Mouse (Mus musculus) CD4-positive, CD25-positive, alpha-beta regulatory T cell, adult 2 months (primary cell): ENCODE results near the gene Arg1.

Experiments
- DNase-seq: peaks from one replicate; pipeline ENCODE4 v3.0.0-alpha.2; 2012; ENCODE audit warnings: low read depth, low spot score

Gene Arg1

DNA sequence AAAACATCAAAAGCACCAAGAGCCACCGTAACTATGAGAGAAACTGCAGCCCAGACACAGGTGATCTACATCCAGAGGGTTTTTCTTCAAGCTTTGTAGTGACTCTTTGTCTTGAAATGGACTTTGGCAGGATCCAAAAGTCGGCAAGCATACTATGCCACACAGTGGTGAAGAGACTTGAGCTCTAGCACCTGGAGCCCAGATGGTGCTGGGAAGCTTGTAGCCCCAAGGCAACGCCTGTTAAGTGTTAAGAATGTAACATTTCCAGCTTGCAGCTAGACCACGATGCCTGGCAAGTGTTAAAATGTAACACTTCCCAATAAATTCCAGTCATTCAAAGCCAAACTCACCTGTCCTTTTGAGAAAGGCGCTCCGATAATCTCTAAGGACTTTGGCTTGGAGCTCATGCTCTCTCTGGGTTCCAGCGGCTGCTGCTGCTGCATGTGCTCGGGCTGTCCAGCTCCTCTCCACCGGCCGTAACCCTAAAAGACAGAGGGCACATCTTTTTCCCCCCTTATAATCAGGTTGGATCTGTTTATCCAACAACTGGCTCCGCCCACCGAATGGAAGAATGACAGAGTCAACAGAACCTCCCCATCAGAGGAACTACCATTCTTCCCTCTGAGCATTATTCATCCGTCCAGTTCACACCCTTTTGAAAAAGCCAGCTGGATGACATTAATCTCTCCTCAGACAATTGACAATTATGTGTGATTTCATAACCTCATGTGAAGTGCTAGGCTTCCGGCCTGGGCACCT lies at the start of gene Arg1:
Arg1 (minus strand) TSS at position 523 of the 759 bp plus-strand sequence.
- DNase-seq = no peak

DNA sequence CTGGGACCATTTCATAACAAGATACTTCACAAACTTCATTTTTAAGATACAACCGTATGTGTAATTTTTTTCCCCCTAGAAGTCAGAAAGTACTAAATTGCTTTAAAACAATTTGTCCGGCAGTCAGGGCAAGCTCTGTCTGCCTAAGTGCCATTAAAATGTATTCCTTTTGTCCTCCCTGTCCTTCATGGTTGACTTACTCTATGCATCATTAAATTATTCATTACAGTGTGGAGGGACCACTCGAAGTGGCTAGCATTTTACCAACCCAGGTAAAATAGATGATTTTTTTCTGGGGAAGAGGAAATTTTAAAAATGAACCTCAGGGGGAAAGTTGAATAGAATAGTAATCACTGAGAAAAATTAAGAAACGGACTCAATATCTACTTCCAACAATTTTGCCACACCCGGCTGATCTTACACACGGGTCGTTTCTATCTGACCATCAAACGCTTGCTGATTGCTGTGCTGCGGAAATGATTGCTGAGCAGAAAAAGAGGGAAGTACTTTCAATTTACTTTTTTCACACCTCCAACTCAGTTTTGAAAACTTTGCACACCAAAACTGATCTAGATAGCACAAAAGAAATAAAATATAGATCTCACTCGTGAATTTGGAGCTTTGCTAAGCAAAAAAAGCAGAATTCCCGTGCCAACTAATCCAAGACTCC lies 46.7 kb upstream of the Arg1 start:
- no peak for DNase-seq

DNA sequence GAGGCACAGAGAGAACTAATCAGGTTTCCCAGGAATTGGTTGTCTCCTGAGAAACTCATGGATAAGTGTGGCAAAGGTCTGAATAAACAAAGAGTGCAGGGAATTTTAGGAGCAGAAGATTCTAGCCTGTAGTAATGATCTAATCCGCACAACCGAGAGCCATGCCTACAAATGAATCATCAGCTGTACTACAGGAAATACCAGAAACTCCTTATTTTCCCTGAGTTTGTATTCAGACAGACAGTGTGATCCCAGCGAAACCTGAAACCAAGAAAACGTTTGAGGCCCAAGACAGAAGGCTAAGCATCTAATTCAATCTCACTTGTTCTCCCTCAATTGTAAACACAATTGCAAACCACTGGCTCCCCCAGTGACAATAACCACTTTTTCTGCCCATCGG lies 46.1 kb upstream of the Arg1 start:
- DNase-seq = no peak

DNA sequence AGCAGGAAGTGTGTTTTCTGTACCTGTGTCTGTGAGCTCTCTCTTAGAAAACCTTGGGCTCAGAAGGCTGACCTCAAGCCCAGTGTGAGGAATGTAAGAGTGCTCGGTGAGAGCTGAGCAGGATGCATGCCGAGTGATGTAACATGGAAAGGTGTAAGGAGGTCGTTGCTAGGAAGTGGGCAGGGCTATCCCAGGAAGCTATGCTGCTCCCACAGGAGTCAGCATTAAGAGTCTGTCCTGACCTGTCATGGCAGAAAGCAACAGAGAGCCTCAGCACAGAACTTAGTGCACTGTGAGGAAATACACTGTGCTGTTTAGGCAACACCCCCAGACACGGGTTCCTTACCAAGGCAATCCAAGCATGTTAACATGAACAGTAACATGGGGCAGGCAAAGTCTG lies 45.6 kb upstream of the Arg1 start:
- no peak for DNase-seq

DNA sequence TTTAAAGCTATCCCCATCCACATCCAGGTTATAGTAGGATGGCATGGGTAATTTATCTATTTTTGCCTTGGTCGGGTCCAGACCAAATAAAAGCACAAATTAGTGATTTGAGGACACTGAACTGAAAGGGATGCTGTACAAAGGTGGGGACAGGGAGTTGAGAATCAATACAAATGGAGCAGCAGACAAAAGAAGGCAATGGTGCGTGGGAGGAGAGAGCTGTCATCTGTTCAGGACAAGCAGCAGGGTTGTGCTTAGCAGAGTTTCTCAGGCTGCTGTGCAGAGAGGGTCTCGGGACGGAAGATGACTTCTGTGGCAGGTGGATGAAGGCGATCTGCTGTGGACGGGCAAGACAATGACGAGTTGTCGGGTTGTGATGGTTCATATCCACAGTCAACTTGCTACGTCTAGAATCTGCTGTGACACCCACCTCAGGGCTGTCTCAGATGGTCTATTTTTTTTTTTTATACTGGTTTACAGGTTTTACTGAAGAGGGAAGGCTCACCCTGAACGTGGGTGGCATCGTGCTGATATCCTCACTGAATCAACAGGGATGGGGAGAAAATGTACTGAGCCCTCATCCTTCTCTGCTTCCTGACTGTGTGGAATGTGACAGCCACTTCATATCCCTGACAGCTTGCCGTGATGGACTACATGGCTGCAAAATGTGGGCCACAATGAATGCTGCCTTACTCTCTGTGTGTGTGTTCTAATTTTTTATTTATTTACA lies 38.7 kb upstream of the Arg1 start:
- DNase-seq = no peak

DNA sequence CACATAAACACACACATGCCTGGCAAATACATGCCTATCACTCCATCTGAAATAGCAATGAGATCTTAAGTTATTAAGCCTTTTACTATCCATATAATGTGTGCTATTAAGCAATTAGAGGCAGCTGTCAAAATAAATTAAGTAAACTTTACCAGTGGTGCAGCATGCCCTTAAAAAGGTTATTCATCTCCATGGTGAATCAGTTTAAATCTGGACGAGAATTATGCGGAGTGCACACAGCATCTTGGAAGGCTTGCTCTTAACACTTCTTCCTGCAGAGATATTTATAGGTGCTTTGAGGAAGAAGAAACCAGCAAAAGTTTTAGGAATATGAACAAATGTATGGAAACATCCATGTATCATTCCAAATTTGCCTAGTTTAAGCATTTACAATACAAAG lies 34.6 kb upstream of the Arg1 start:
- DNase-seq = no peak

DNA sequence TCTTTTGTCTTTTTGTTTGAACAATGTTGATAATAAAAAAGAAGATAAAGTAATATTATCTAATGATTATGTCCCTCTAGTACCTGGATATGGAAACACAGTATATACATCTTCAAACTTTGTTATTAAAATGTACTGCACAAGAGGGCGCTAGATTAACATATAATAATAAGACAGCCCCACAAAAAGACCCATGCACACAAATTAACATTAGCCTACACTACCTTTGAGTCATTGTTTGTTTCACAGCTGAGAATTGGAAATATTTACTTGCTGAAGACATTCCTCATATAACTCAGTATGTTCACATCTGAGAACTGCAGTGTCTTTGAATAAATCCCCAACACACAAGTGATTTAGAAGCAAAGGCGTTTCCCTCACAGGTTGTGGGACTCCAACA lies 33.8 kb upstream of the Arg1 start:
- DNase-seq = peak; percentile 46

DNA sequence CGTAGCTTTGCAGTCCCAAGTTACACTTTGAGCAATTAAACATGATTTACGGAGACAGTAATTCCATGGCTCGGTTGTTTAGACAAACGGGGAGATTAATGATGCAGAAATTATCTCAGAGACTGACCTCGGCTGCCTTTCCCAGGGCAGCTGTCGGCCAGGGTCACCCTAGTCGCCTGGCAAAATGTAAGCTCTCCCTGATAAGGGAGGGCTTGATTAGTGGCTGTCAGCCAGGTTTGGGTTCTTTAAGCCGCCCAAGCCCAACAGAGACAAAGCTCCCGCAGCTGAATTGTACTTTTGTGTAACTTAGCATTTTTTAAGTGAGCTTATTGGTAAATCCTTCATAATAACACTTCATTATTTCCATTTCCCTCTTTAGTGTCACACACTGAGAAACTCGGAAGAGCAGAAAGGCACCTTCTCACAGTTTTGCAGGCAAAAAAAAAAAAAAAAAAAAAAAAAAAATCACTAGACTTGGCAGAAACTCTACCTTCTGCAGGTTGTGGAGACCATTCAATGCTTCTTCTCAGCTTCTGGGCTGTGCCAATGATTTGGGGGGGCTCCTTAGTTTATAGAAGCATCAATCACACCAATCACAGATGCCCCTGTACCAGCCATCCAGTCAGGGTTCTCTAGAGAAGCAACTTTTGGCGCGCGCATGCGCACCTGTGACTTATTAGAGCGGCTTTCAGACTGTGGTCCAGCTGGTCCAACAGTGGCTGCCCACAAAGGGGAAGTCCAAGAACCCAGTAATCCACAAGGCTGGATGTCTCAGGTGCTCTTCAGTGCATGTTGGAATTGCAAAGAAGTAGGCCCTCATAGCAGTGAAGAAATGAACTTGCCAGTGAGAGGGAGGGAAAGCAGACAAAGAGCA lies 32.0 kb upstream of the Arg1 start:
- DNase-seq = no peak

DNA sequence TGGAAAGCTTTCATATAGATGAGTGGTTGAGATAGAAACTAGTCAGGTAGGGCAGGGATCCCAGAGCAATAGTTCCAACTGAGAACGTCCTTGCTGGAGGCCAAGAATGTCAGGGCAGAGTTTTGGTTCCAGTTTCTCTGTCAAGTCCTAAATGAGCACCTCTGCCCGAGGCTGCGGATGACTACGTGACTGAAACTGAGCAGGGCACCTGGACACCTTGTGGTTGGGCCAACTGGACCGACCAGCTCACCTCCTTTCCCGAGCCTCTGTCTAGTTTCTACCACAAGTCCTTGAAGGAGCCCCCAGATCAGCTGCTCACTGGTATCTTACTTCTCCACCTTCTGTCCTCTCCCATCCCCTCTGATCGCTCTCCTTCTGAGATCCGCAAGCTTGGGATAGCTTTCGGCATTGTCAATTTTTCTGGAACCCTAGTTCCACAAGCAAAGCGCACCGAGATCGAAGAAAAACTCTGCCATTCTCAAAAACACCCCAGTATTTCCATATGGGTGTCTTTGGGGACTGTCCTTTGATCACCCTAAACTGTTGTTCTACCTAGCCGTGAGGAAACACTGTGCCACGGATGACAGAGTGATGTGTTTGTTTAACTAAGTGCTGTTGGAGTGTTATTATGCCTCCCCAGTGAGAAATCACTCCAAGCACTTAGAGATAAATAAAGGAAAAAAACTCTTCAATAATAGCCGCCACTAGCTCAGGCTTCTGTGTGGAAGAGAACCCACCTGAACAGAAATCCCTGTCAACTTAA lies 31.2 kb upstream of the Arg1 start:
- DNase-seq = no peak

DNA sequence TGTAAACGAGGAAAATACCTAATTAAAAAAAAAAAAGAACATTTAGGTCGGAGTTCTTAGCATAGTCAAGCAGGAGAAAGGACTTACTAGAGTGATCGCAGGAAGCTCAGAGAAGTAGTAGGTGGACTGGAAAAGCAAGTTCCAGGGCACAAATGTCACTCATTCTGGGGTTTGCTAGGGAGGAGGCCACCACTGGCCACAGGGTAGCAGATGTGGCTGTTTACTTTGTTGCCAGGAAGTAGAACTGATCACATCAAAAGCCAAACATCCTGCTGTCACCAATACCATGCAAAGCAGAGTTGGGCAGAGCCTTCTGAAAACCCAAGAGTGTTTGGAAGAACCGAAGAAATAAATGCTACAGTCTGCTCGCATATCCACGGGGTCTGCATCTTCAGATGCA lies 26.6 kb upstream of the Arg1 start:
- no peak for DNase-seq

DNA sequence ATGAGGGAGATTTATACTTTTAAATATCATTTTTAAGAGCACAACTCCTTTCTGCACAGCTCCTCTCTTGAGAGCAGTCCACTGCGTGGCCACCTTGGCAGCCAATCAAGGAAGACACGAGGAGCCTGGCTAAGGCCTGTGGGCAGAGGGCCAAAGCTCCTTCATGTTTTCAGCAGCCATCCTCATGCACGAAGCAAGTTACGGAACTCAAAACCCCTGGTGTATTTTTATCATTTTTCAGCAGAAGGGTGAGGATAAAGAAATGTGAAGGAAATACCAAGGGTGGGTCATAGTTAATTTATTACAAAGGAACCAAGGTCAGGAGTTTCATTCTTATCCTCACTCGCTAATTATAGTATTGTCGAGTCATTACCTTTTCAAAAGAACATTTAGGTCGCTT lies 25.3 kb upstream of the Arg1 start:
- no peak for DNase-seq

DNA sequence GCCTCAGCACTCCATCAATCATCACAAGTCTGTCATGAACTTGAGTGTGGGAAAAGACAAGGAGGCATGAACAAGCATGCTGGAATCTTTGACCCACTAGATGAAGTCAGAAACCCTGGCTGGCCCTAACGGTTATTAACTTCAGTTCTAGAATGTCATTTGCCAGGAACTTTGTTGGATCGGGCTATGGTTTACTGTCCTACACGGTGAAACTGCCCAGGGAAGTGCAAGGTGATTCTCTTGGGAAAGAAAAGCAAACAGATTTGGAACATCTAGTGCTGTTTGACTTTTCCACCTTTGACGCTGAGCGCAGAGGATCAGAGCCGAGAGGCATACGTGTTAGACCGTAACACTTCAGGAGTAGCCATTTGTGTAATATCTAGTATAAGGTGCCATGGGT lies 24.3 kb upstream of the Arg1 start:
- DNase-seq = no peak

DNA sequence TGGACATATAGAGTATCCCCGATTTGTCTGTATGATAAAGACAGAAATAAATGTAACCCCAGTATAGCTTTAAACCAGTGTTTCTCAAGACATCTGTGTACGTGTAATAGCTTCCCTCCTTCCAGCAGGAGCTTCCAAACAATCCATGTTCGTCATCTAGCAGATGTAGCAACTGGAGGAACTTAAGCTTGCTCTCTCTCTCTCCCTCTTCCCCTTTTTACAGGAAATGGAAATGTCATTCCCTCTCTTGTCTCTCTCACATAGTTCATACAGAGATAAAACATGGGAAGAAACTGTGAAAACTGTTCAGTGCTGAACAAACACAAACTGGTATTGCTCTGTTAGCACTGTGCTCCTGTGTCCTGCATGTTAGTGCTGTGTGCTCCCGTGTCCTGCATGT lies 22.9 kb upstream of the Arg1 start:
- no peak for DNase-seq

DNA sequence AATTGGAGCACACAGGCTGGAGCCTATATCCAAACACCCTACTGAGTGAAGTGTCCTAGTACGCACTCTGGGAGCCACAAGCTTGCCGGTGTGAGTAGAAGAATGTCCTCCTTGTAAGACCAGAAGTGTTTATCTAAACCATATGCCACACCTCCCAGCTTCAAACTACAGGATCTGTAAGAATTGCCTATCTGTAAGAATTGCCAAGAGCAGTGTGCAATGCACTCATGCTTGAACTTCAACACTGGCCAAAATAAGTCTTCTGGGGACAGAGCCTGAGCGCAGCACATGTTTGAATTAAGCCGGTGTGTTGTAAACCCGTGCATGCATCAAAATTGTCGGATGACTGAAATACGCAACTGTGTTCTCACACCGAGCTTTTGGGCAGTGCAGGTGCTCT lies 21.0 kb upstream of the Arg1 start:
- no peak for DNase-seq

DNA sequence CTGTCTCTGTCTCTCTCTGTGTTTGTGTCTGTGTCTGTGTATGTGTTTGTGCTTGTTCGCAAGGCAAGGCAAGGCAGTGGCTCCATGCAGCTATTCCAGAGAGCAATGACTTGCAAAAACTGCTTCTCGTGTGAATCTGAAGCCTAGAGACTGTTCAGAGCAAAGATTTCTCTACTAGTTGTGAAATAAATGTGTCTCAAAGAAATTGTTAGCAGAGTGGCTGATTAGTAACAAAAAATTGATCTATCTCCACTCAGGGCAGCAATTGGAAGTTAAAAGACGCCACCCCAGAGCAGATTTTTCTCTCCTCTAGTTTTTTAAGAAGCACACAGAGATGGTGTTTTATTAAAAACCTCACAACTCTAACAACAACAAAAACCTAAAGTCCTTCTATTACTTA lies 20.6 kb upstream of the Arg1 start:
- DNase-seq = no peak

DNA sequence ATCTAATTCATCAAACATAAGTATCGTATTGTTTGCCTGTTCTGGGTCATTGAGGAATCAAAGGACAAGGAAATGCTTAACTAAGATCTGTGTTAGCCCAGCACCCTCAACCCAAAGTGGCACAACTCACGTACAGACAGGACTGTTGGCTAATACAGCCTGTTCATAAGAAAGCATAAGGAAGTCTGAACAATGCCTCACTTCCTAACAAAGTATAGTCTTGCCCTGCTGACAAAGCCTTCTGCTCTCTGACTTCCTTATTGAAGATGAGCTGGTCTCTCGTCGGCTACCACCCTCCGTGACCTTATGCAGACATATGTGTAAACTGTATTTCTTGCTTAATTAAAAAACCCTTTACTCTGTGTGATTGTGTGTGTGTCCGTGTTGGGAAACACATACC lies 2.9 kb upstream of the Arg1 start:
- no peak for DNase-seq

DNA sequence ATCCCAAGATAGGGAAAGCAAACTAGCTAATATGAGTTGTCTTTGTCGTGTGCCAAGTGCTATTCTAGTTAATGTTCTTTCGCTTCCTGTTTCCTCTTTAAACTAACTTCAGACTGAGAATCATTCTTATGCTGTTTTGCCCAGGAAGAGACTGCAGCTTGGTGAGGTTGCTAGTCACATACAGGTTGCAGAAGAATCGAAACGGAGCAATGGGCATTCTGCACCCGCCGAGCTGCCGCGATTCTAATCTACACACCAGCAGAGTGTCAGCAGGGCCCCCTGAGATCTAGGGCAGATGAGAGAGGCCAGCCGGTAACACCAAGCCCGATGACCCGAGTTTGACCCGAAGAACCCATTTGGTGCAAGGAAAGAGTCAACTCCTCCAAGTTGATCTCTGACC lies 788 bp upstream of the Arg1 start:
- peak; percentile 27 for DNase-seq

DNA sequence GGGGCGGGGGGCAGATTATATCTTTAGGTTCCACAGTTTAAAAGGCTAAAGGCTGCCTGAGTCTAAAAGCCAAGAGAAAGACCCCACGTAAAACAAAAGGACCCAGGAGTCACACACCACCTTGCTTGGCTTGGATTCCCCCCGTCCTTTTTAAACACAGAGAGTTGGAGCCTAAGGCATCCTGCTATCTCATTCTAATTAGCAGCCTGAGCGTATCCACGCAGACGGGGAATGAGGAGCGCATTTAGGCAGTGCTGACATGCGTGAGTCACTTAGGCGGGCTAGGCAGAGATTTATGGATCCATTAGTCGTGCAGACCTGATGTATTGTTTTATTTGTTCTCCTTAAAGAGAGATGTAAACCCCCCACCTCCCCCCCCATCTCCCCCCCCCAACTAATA lies 904 bp downstream of the Arg1 start:
- no peak for DNase-seq

DNA sequence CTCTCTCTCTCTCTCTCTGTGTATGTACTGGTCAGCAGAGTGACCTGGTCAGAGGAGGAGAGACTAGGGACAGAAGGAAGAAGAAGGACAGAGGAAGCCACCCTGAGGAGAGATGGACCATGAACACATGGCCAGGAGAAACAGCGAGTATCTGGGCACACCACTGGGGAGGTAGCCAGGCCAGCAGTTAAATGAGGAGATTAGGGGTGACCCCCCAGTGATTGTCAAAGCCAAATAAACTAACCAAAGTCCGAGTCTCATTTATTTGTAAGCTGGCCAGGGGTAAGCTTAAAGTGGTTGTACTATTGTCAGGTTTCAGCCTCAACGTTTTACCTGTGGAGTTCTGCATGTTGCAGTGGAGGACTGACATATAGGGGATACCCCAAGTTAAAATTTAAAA lies 3.0 kb downstream of the Arg1 start:
- no peak for DNase-seq

DNA sequence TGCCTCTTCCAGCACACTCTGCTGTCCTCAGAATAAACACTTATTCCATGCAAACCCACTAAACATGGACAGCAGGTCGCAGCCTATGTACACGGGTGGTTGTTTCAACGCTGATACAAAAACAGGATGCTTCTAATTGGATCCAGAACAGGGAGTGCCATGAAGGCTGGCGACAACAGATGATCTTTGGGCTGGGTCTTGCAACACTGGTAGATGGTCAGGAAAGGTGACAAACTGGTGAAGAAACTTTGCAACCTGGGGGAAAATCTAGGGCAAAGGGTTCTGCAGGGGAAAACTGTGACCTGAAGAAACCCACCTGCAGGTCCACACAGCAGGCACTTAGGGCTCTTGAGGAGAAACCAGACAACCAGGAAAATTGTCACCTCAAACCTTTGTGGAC lies 4.3 kb downstream of the Arg1 start:
- DNase-seq = no peak

DNA sequence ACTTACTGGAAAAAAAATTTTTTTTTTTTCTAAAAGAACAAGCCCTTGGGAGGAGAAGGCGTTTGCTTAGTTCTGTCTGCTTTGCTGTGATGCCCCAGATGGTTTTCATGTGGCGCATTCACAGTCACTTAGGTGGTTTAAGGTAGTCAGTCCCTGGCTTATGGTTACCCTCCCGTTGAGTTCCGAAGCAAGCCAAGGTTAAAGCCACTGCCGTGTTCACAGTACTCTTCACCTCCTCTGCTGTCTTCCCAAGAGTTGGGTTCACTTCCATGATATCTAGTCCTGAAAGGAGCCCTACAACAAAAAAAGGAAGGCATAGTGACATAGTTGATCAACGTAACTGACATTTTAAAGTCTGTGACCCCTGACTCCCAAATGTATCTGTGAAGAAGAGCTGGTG lies 11.8 kb downstream of the Arg1 start:
- no peak for DNase-seq
